Mouse (Mus musculus): ENCODE results near the gene Zfp981. TPM values are rescaled to one million over a fixed set of nuclear protein-coding genes. Genes with fewer than 3 reads are reported as not detected.
"Not testable (repeated sequence)": the region's sequence is repeated elsewhere in the genome, so short reads cannot be mapped to it uniquely, and the experiment has no call there.

Gene Zfp981
- total RNA-seq (2021) = under 1 TPM; 0.14 to 0.43 TPM

DNA sequence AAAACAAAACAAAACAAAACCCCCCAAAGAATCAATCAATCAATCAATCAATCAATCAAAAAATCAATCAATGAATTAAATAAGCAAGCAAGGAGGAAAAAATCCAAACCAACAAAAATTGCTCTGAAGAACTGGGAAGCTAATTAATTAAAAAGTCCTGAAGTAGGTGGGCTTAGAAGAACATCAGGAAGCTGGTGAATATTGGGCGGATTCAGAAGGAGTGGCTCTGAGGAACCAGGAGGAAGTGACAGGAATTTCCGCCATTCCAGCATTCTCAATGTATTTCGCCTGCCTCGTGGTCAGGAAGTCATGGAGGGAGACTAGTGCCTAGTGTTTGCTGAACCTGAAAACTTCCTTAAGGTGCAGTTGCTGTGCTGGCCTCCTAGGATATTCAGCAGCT lies at the start of gene Zfp981:
Gene Zfp981 (plus strand): TSS at position 301 of the 400 bp plus-strand sequence.
- intact Hi-C loops (cut with DNase I); DNase-seq (ENCODE audit: low spot score in 2 of 2): not testable (repeated sequence)

- DNase-seq (ENCODE audit: low spot score in 2 of 2); intact Hi-C loops (cut with DNase I): not testable (repeated sequence)
Measured at GRCm38 (mm10) chr4:146452576-146452975, 49.3 kb upstream of the Zfp981 start.

DNA sequence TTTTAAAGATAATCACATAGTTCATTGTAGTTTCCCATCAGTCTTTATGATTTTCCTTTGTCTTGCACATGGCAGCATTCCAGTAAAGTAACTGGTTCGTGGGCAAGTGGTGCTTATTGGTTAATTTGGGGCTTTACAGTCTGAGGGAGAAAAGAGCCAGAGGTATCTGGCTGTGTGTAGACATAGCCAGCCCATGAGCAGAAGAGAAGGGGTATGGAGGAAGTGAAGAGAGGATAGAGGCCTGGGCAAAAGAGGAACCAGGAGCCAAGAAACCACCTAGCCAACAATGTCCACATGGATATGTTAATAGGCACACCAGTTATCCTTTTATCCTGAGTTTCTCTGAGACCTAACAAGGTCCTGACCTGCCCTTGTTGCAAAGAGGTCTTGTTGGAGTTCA lies 47.7 kb upstream of the Zfp981 start:
- DNase-seq (ENCODE audit: low spot score in 2 of 2); intact Hi-C loops (cut with DNase I): not testable (repeated sequence)

DNA sequence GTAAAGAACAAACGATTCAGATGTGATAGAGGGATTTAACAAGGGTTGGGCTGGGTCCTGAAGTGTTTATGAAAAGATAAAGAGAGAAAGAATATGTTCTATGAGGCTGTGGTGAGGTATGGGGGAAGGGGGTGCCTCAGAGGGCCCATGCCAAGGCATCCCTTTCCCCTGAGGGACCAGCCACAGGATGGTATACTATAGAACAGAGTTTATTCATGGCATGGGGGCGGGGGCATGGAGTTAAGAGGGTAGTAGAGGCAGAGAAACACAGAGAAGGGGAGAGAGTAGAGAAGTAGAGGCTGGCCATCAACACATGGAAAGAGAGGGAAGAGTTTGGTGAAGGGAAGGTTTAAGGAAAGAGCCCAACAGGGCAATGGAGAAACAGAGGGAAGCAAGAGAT lies 46.9 kb upstream of the Zfp981 start:
- intact Hi-C loops (cut with DNase I) = no loop called here
- no peak for DNase-seq (ENCODE audit: low spot score in 2 of 2)

GRCm38 (mm10) chr4:146455321-146455721 lies 46.5 kb upstream of the Zfp981 start:
- no peak for DNase-seq (ENCODE audit: low spot score in 2 of 2)
- intact Hi-C loops (cut with DNase I) = no loop called here

GRCm38 (mm10) chr4:146456061-146456726 lies 45.6 kb upstream of the Zfp981 start:
- intact Hi-C loops (cut with DNase I) = no loop called here
- no peak for DNase-seq (ENCODE audit: low spot score in 2 of 2)

- no peak for DNase-seq (ENCODE audit: low spot score in 2 of 2)
- intact Hi-C loops (cut with DNase I) = no loop called here
Measured at GRCm38 (mm10) chr4:146457126-146457525, 44.7 kb upstream of the Zfp981 start.

GRCm38 (mm10) chr4:146457720-146458119 lies 44.1 kb upstream of the Zfp981 start:
- intact Hi-C loops (cut with DNase I) = no loop called here

GRCm38 (mm10) chr4:146459822-146460221 lies 42.0 kb upstream of the Zfp981 start:
- DNase-seq (ENCODE audit: low spot score in 2 of 2); intact Hi-C loops (cut with DNase I): not testable (repeated sequence)

More at GRCm38 (mm10) chr4:146457720-146458119, 44.1 kb upstream of the Zfp981 start:
- no peak for DNase-seq (ENCODE audit: low spot score in 2 of 2)

DNA sequence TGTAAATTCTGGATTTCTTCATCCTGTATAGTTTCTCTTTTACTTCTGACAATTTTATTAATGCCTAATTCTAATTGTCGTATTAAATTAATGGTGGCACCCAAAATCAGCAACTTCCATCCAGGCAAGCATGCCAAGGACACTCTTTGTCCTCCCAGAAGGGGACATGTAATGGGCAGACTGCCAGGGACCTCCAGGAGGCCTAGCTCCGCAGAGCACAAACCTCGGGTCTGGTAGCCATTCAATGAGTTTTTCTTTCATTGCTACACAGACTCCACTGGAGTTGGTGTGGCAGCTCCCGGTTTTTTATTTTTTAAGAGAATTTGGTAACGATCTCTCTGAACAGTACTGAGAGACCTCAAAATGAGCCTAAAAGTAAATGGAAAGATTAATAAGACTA lies 41.1 kb upstream of the Zfp981 start:
- DNase-seq (ENCODE audit: low spot score in 2 of 2); intact Hi-C loops (cut with DNase I): not testable (repeated sequence)

DNA sequence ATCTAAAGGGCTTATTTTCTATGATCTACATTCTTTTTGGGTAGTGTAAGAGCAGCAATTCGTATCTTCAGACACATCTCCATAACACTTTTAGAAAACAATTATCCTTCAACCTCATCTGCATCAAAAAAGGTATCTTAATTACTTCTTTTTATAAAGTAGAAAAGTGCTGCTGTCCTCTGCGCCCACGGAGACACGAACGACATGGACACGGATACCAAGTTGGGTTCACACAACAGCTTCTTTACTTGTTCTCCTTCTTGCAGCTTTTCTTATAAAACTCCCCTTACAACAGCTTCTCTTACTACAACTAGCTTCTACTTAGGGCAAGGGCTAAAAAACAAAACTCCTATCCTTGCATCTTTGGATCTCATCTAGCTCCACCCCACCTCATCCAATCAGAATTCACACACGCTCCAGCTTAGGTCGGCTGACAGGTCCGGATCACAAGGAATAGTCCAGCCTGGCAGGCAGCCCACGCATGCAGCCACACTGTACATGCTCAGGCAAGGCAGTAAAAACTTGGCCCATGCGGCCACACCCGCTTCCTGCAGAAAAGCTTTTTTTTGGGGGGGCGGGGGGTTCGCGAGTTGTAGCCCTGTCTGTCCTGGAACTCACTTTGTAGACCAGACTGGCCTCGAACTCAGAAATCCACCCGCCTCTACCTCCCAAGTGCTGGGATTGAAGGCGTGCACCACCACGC lies 38.0 kb upstream of the Zfp981 start:
- DNase-seq (ENCODE audit: low spot score in 2 of 2); intact Hi-C loops (cut with DNase I): not testable (repeated sequence)

DNA sequence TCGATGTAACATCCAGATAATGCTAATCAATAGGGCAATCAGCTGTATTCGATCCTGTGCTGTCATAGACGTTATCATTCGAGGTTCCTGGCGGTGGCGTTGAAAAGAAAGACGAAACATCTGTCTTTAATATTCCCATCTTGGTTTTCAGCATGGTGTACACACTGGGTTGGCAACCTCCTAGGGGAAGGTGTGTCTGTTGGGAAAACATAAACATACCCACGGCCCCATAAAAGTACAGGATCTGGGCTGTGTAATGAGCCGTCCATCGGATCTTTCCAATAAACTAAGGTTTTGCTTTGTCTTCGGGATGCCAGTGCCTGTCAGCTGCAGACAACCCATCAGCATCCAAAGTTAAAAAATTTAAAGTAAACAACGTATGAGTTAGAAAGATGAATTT lies 31.8 kb upstream of the Zfp981 start:
- DNase-seq (ENCODE audit: low spot score in 2 of 2); intact Hi-C loops (cut with DNase I): not testable (repeated sequence)

- DNase-seq (ENCODE audit: low spot score in 2 of 2); intact Hi-C loops (cut with DNase I): not testable (repeated sequence)
Measured at GRCm38 (mm10) chr4:146474181-146474580, 27.6 kb upstream of the Zfp981 start.

DNA sequence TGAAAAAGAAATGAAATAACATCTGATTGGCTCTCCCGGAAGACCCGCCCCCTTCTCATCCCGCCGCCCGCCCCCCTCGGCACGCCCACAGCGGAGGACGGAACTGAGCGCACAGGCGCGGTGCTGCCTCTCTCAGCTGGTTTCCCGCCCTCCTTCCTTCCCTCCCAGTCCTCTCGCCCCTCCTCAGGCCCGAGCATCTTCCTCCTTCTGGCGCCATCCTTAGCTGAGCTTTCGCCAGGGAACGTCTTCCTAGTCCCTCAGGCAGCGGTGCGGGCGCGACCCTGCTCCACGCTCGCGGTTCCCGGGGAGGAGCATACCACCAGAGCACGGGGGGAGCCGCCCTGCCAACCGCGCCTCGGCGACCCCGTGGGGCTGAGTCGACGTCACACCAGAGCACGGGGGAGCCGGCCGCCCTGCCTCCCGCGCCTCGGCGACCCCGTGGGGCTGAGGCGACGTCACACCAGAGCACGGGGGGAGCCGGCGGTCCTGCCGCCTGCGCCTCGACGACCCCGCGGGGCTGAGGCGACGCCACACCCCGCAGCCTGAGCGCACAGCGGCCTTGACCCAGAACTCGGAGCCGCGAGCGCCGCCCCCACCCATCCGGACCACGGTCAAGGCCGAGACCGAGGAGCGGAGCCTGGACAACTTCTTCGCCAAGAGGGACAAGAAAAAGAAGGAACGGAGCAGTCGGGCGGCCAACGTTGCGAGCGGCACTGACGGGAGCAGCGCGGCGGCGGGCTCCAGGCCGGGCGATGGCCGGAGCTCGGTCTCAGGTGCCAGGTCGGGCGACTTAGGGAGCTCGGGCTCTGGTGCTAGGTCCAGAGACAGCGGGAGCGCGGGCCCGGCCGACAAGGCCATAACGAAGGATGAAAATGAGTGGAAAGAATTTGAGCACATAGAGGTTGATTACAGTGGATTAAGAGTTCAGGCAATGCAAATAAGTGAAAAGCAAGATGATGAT lies 26.8 kb upstream of the Zfp981 start:
- DNase-seq (ENCODE audit: low spot score in 2 of 2); intact Hi-C loops (cut with DNase I): not testable (repeated sequence)

DNA sequence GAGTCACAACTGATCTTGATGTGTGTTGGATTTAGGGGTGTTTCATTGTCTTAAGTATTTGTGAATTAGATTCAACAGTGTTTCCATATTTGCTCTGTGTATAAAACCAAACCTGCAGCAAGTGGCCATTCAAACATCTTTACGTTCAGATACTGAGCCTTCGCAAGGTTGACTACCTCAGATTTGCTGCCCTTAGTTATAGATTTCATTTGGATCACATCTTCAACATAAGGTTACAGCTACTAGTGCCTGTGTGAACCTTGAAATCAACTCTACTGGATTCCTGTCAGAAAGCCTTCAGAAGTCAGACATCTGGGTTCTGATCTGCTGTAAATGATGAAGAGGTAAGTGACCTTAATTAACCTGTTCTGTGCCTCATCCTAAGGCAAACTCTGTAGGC lies 25.6 kb upstream of the Zfp981 start:
- DNase-seq (ENCODE audit: low spot score in 2 of 2); intact Hi-C loops (cut with DNase I): not testable (repeated sequence)

- intact Hi-C loops (cut with DNase I); DNase-seq (ENCODE audit: low spot score in 2 of 2): not testable (repeated sequence)
Measured at GRCm38 (mm10) chr4:146476959-146477358, 24.9 kb upstream of the Zfp981 start.

GRCm38 (mm10) chr4:146480376-146481096 lies 21.3 kb upstream of the Zfp981 start:
- intact Hi-C loops (cut with DNase I); DNase-seq (ENCODE audit: low spot score in 2 of 2): not testable (repeated sequence)

GRCm38 (mm10) chr4:146482546-146482945 lies 19.3 kb upstream of the Zfp981 start:
- DNase-seq (ENCODE audit: low spot score in 2 of 2); intact Hi-C loops (cut with DNase I): not testable (repeated sequence)

Data from left cerebral cortex, postnatal 25 days (tissue).